Mouse (Mus musculus) ES-E14 (cell line): ENCODE results near the gene S1pr2.

Experiments
- CHD2 ChIP-seq: IDR thresholded peaks from 2 replicates; pipeline ENCODE4 v1.6.1; 2014; ENCODE audit warnings: mild to moderate bottlenecking, low read depth, low read length, inconsistent platforms
- HCFC1 ChIP-seq: IDR thresholded peaks from 2 replicates; pipeline ENCODE4 v1.6.1; 2012; ENCODE audit warnings: low read length, inconsistent platforms, borderline replicate concordance; ENCODE audit not compliant: insufficient read depth
- MAFK ChIP-seq: IDR thresholded peaks from 2 replicates; pipeline ENCODE4 v1.6.1; 2014; ENCODE audit warnings: mild to moderate bottlenecking, low read depth, low read length, inconsistent platforms; ENCODE audit not compliant: insufficient read depth
- ZNF384 ChIP-seq: IDR thresholded peaks from 2 replicates; pipeline ENCODE4 v1.6.1; 2012; ENCODE audit warnings: low read depth, low read length, inconsistent platforms

DNA sequence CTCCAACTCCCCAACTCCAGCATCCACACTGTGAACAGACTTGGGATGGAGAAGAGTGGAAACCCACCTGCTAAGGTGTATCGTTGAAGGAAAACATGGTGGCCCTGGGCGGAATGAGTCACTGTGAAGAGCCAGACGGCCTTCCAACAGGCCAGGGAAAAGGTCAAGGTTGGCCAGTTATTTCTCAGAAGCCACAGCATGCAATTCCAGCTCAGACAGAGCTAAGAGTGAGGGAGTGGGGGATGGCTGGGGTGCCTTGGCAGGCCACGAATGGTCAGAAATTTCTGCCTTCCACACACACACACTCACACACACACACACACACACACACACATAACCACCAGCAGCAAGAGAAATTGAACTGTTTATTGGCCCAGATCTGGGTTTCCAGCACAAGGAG, 11.0 kb downstream of the S1pr2 start:
- no peak for TF ChIP-seq HCFC1
- no peak for TF ChIP-seq CHD2
- no peak for TF ChIP-seq MAFK
- TF ChIP-seq ZNF384, result no peak
